Mouse (Mus musculus): Measurements from ENCODE around the gene Terb2. TPM values are rescaled to one million over a fixed set of nuclear protein-coding genes. Genes with fewer than 3 reads are reported as not detected.
"Not testable (repeated sequence)": the region's sequence is repeated elsewhere in the genome, so short reads cannot be mapped to it uniquely, and the experiment has no call there.

The Terb2 gene
- polyA plus RNA-seq, 1 experiment from 2014 or later = not detected

DNA sequence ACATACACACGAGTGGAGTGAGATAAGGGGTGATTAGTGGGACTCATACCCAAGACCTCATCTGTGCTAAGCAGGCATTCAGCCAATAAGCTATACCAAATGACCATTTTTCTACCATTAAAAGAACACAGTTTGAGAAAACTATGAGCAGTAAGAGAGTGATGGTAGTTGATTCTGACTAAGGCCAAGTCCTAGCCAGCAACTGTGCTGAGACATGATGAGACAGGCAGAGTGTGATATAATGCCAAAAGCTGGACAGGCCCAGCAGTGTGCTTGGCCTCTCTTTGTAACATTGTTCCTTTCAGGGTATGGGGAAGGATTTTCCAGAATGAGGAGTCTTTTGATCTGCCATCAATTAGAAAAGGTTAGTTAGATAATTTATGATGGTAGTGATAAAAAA, 15.4 kb downstream of the Terb2 start:
- no peak for ATAC-seq (ENCODE audit: insufficient read depth)
- 19% methylated on average over 1 of the region's 1 CpGs for whole genome bisulfite sequencing (ENCODE audit: insufficient replicate concordance)
- H3K9me3 ChIP-seq (replicated peaks) = no peaks in the 10 kb centered on the region

DNA sequence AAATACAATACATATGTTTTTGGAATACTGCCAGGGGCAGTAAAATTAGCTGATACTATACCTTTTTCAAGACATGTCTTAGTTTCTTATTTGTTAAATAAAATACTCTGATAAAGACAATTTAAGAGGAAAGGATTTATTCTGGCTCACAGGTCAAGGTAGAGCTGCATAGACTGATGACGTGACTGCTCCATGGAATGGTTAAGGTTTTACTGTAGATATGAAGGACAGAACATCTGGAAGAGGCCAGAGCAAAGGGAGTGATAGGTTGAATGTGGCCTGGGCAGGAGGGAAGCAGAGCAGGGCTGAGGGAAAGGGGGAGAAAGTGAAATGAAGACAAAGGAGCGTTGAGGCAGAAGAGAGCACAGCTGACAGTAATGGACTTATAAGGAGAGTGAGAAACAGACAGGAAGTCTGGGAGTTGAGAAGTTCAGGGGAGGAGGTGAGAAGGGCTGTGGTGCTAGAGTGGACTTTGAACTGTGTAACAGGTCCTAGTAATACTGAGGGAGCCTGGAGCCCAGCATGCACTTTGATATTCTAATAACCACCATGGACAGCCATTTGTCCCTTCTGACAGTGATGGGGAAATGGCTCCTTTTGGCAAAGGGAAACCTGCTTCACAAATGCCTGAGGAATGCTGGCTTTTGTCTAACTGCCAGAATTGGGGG, 20.5 kb downstream of the Terb2 start:
- Histone ChIP-seq H3K4me3 (replicated peaks) (no peak overlapping the region), H3K9ac (no peak overlapping the region), H3K4me1 (replicated peaks) (peaks cover 4% of the 10 kb centered on the region; the same call in 1 of the 2 replicates), H3K27ac (replicated peaks) (no peak overlapping the region), H3K9me3 (replicated peaks) (no peaks in the 10 kb centered on the region), H3K27me3 (no peaks in the 10 kb centered on the region), H3K36me3 (replicated peaks) (no peaks in the 10 kb centered on the region), H3K4me2 (no peak overlapping the region)
- WGBS (ENCODE audit: insufficient replicate concordance) = 42% methylated on average over 2 of the region's 2 CpGs
- ATAC-seq (ENCODE audit: insufficient read depth) = no peak

More for the DNA sequence above, 15.4 kb downstream of the Terb2 start:
- H3K27ac ChIP-seq (replicated peaks) = no peak overlapping the region
- H3K4me3 ChIP-seq (replicated peaks) = no peak overlapping the region
- no peak overlapping the region for H3K4me2 ChIP-seq
- peaks cover 1% of the 10 kb centered on the region; the same call in 1 of the 2 replicates for H3K4me1 ChIP-seq (replicated peaks)
- H3K36me3 ChIP-seq (replicated peaks) = no peaks in the 10 kb centered on the region
- no peaks in the 10 kb centered on the region for H3K27me3 ChIP-seq
- no peak overlapping the region for H3K9ac ChIP-seq

DNA sequence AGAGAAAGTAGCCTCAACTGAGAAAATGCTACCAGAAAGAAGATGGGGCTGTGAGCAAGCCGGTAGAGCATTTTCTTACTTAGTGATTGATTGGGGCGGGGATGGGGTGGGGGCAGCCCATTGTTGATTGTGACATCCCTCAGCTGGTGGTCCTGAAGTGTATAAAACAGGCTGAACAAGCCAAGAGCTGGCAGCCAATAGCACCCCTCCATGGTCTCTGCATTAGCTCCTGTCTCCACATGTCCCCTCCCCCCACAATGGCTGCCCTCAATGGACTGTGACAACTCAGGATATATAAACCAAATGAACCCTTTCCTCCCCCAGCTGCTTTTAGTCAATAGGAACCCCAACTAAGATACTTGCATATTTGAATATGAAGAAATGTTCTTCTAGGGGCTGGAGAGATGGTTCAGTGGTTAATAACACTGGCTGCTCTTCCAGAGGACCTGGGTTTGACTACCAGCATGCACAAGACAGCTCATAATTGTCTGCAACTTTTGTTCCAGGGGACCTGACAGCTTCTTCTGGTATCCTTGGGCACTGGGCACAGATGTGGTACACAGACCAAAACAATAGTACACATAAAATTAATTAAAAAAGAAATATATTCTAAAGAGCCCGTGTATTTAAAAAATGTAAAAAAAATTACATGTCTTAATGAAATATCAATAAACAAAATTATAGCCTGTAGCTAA, 24.6 kb downstream of the Terb2 start:
- Histone ChIP-seq H3K4me2 (no peak overlapping the region), H3K4me3 (replicated peaks) (no peak overlapping the region), H3K27me3 (no peaks in the 10 kb centered on the region), H3K9me3 (replicated peaks) (no peaks in the 10 kb centered on the region), H3K4me1 (replicated peaks) (peaks cover 4% of the 10 kb centered on the region; the same call in 1 of the 2 replicates), H3K9ac (no peak overlapping the region), H3K27ac (replicated peaks) (no peak overlapping the region), H3K36me3 (replicated peaks) (no peaks in the 10 kb centered on the region)
- 75% methylated on average over 3 of the region's 3 CpGs for whole genome bisulfite sequencing (ENCODE audit: insufficient replicate concordance)
- ATAC-seq (ENCODE audit: insufficient read depth) = no peak

DNA sequence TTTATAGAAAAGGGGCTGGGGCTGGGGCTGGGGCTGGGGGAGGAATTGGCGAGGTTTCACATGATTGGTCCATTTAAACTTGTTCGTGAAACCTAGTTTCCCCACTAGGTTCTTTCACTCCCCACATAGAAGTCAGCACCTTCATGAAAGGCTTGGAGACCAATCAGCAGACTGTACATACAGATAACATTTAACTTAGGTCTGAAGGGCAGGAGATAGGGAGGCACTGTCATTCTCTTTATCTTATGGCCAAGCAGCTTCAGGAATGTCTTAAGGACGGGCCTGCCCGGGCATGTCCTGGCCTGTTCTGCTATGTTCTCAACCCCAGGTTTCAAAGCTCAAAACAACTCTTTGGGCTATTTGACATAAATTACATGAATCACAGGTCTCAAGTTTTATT, 31.0 kb downstream of the Terb2 start:
- H3K9me3 ChIP-seq (replicated peaks); H3K4me2 ChIP-seq; H3K9ac ChIP-seq; H3K4me3 ChIP-seq (replicated peaks); H3K36me3 ChIP-seq (replicated peaks); H3K27me3 ChIP-seq: not testable (repeated sequence)
- WGBS (ENCODE audit: insufficient replicate concordance) = 35% methylated on average over 4 of the region's 4 CpGs
- Histone ChIP-seq H3K27ac (replicated peaks) (0 out of 2 replicates have a peak overlapping the region, but pooled peaks have one; percentile 34), H3K4me1 (replicated peaks) (peaks cover 26% of the 10 kb centered on the region)
- ATAC-seq (ENCODE audit: insufficient read depth) = peak; percentile 91

DNA sequence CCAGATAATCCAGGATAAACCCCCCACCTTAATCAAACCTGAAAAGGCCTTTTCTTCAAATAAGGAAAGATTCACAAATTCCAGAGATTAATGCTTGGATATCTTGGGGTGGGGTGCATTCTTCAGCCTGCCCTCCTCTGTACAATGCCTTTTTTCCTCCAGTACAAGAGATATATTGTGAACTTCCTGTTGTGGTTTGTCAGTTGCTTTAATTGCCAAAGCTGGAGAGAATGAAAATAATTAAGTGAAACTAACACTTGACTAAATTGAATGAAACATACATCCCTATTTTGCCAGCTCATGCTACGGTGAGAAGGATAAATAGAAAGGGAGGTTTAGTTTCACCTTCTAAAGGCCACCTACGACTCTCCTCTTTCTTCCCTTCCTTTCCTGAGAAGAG, 32.2 kb downstream of the Terb2 start:
- H3K4me3 ChIP-seq (replicated peaks) = no peak overlapping the region
- H3K36me3 ChIP-seq (replicated peaks) = no peaks in the 10 kb centered on the region
- no peaks in the 10 kb centered on the region for H3K27me3 ChIP-seq
- H3K27ac ChIP-seq (replicated peaks) = 0 out of 2 replicates have a peak overlapping the region, but pooled peaks have one; percentile 20
- H3K4me1 ChIP-seq (replicated peaks) = peaks cover 35% of the 10 kb centered on the region
- H3K9me3 ChIP-seq (replicated peaks) = no peaks in the 10 kb centered on the region
- H3K4me2 ChIP-seq = no peak overlapping the region
- no peak overlapping the region for H3K9ac ChIP-seq
- ATAC-seq (ENCODE audit: insufficient read depth) = no peak
- 58% methylated on average over 2 of the region's 2 CpGs for WGBS (ENCODE audit: insufficient replicate concordance)

DNA sequence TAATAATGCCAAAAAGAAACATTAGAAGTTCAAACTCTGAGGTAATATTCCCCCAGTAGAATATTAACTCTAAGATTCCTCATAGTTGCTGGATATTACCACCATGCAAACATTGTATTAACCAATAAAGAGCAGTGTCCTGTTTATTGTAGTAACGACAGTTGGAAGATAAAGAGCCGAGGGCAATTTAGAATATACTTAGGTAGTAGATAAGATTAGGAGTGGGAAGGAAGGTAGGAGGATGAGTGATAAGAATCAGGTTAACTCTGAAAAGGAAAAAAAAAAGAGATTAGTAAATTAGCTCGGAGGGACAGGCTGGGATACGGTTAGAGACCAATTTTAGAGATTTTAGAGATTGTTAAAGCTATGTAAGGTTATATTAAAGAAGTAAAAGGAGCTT, 35.3 kb downstream of the Terb2 start:
- H3K36me3 ChIP-seq (replicated peaks) = no peaks in the 10 kb centered on the region
- no peak for ATAC-seq (ENCODE audit: insufficient read depth)
- WGBS (ENCODE audit: insufficient replicate concordance) = 13% methylated on average over 4 of the region's 4 CpGs
- no peaks in the 10 kb centered on the region for H3K27me3 ChIP-seq
- H3K4me3 ChIP-seq (replicated peaks) = no peak overlapping the region
- H3K4me1 ChIP-seq (replicated peaks) = peaks cover 42% of the 10 kb centered on the region
- H3K9me3 ChIP-seq (replicated peaks) = no peaks in the 10 kb centered on the region
- H3K9ac ChIP-seq = no peak overlapping the region
- H3K27ac ChIP-seq (replicated peaks) = 0 out of 2 replicates have a peak overlapping the region, but pooled peaks have one; percentile 24
- no peak overlapping the region for H3K4me2 ChIP-seq

DNA sequence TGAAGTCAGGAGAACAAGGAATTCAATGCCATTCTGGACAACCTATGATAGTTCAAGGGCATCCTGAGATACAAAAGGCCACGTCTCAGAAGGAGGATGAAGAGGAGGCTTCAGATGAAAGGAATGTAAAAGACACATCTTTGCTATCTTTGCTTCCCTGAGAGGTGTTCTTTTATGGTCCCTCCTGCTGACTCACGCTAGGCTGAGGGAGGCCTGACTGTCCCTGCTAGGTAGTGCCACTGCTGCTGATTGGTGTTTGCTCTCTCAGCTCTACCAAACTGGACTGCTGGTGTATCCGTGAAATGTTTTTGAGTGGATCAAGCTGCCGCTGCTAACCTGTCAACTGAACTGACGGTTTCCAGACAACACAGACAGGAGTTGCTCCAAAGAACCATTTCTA, 35.7 kb downstream of the Terb2 start:
- H3K4me2 ChIP-seq = no peak overlapping the region
- H3K36me3 ChIP-seq (replicated peaks) = no peaks in the 10 kb centered on the region
- no peak overlapping the region for H3K4me3 ChIP-seq (replicated peaks)
- H3K27me3 ChIP-seq = no peaks in the 10 kb centered on the region
- peak; percentile 47; the same call in 1 of the 2 replicates for ATAC-seq (ENCODE audit: insufficient read depth)
- no peaks in the 10 kb centered on the region for H3K9me3 ChIP-seq (replicated peaks)
- peaks cover 39% of the 10 kb centered on the region for H3K4me1 ChIP-seq (replicated peaks)
- H3K27ac ChIP-seq (replicated peaks) = no peak overlapping the region
- H3K9ac ChIP-seq = no peak overlapping the region
- WGBS (ENCODE audit: insufficient replicate concordance) = 43% methylated on average over 5 of the region's 5 CpGs

DNA sequence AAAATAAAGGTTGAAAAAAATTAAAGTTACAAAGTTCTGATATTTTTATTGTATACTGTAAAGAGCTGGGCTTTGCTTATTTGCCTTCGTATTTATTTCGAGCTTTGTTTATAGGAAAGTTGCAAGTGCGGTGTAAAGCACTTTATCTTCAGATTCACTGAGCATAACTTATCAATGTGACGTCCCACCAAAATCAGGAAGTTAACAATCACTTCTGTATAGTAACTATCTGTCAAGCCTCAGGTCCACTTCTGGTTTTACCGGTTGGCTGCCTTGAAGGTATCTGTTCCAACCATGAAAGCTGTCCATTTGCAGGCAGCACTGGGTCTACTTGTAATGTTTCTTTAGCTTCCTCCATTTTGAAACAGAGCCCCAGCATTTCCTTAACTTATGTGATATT, 36.2 kb downstream of the Terb2 start:
- Histone ChIP-seq H3K4me3 (replicated peaks) (no peak overlapping the region), H3K9ac (no peak overlapping the region), H3K27me3 (no peaks in the 10 kb centered on the region), H3K36me3 (replicated peaks) (no peaks in the 10 kb centered on the region), H3K27ac (replicated peaks) (no peak overlapping the region), H3K4me1 (replicated peaks) (peaks cover 38% of the 10 kb centered on the region), H3K4me2 (no peak overlapping the region), H3K9me3 (replicated peaks) (no peaks in the 10 kb centered on the region)
- 45% methylated on average over 5 of the region's 5 CpGs for WGBS (ENCODE audit: insufficient replicate concordance)
- ATAC-seq (ENCODE audit: insufficient read depth) = no peak

DNA sequence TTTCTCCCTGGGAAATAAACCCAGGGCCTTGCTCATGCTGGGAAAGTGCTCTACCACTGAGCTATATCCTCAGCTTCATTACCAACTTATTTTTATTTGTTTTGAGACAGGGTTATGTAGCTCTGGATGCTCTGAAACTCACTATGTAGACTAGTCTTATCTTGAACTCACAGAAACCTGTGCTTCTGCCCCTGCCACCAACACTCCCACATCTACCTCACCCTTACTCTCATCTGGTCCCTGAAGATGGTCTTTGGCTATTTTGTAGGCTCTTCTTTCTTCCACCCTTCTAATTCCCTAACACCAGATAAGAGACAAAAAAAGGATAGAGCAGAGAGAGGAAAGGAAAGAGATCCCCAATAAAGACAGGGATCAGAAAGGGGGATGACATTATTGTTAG, 37.6 kb downstream of the Terb2 start:
- Histone ChIP-seq H3K4me2 (no peak overlapping the region), H3K36me3 (replicated peaks) (no peaks in the 10 kb centered on the region), H3K4me3 (replicated peaks) (no peak overlapping the region), H3K4me1 (replicated peaks) (peaks cover 38% of the 10 kb centered on the region), H3K9me3 (replicated peaks) (no peaks in the 10 kb centered on the region), H3K27me3 (no peaks in the 10 kb centered on the region), H3K9ac (no peak overlapping the region), H3K27ac (replicated peaks) (no peak overlapping the region)
- ATAC-seq (ENCODE audit: insufficient read depth) = peak; percentile 56; the same call in 1 of the 2 replicates

DNA sequence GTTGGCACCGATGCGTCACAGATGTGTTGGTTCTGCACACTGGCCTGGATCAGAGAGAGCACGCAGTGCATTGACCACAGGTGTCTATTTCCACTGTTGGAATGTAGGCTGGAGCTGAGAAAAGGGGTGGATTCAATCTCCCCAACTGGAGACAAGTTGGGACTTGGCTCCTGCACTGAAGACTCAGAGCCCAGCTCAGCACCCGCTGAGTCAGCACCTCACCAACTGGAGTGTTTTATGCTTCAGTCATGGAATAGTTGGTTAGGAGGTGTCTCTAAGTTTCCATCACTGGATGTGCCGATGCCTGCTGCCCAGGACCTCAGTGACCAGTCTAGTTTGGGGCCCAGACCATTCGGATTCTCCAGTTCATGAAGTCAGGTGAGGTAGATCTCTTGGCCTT, 44.3 kb downstream of the Terb2 start:
- Histone ChIP-seq H3K4me1 (replicated peaks) (peaks cover 36% of the 10 kb centered on the region), H3K36me3 (replicated peaks) (no peaks in the 10 kb centered on the region), H3K9ac (no peak overlapping the region), H3K4me2 (no peak overlapping the region), H3K27ac (replicated peaks) (no peak overlapping the region), H3K9me3 (replicated peaks) (no peaks in the 10 kb centered on the region), H3K4me3 (replicated peaks) (no peak overlapping the region), H3K27me3 (no peaks in the 10 kb centered on the region)
- ATAC-seq (ENCODE audit: insufficient read depth) = no peak
- WGBS (ENCODE audit: insufficient replicate concordance) = 77% methylated on average over 6 of the region's 6 CpGs

DNA sequence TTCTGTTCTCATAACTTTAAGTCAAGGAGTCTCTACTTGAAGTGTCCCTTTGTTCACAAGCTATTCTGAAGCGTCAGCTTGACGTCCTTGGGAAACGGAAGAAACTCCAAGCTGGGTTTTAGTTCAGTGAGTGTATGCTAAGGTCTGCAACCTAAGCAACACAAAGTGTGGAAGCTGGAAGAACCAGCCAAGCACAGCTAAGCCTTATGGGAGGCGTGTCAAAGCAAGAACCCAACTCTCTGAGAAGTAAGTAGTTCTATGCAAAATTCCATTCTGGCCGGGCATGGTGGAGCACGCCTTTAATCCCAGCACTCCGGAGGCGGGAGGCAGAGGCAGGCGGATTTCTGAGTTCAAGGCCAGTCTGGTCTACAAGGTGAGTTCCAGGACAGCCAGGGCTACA, 45.5 kb downstream of the Terb2 start:
- H3K27ac ChIP-seq (replicated peaks) = no peak overlapping the region
- no peak overlapping the region for H3K4me2 ChIP-seq
- H3K4me3 ChIP-seq (replicated peaks) = no peak overlapping the region
- H3K4me1 ChIP-seq (replicated peaks) = peaks cover 48% of the 10 kb centered on the region
- ATAC-seq (ENCODE audit: insufficient read depth) = no peak
- no peaks in the 10 kb centered on the region for H3K27me3 ChIP-seq
- H3K9ac ChIP-seq = no peak overlapping the region
- WGBS (ENCODE audit: insufficient replicate concordance) = 80% methylated on average over 9 of the region's 9 CpGs
- no peaks in the 10 kb centered on the region for H3K36me3 ChIP-seq (replicated peaks)
- H3K9me3 ChIP-seq (replicated peaks) = no peaks in the 10 kb centered on the region

All from liver, embryonic 15.5 days (tissue).